Mouse (Mus musculus) forebrain, embryonic 15.5 days (tissue): ENCODE measurements around the gene Npy4r. TPM values are rescaled to one million over a fixed set of nuclear protein-coding genes. Genes with fewer than 3 reads are reported as not detected.

Source experiments
- ATAC-seq: fragments of 200-750 bp; cut with Nextera tagmentation; replicated peaks from 2 replicates; pipeline ENCODE4 v1.8.0; 2017; ENCODE audit warnings: mild to moderate bottlenecking, moderate TSS enrichment, moderate library complexity
- H3K27ac ChIP-seq: fragments of 300-500 bp; sonication (generic); replicated peaks from 2 replicates; pipeline ENCODE4 v1.5.1; 2015; ENCODE audit warnings: mild to moderate bottlenecking, inconsistent platforms
- H3K27me3 ChIP-seq: fragments of 300-500 bp; sonication (generic); 2 replicates; pipeline ENCODE4 v1.6.1; 2015; ENCODE audit warnings: inconsistent platforms
- H3K36me3 ChIP-seq: fragments of 300-500 bp; sonication (generic); 2 replicates; pipeline ENCODE4 v1.6.1; 2015; ENCODE audit warnings: mild to moderate bottlenecking, inconsistent platforms
- H3K4me1 ChIP-seq: fragments of 300-500 bp; sonication (generic); 2 replicates; pipeline ENCODE4 v1.6.1; 2015; ENCODE audit warnings: inconsistent platforms
- H3K4me2 ChIP-seq: fragments of 300-500 bp; sonication (generic); replicated peaks from 2 replicates; pipeline ENCODE4 v1.6.1; 2015; ENCODE audit warnings: mild to moderate bottlenecking, inconsistent platforms
- H3K4me3 ChIP-seq: fragments of 300-500 bp; sonication (generic); 2 replicates; pipeline ENCODE4 v1.5.1; 2015; ENCODE audit warnings: mild to moderate bottlenecking, inconsistent platforms
- H3K9ac ChIP-seq: fragments of 300-500 bp; sonication (generic); replicated peaks from 2 replicates; pipeline ENCODE4 v1.6.1; 2015; ENCODE audit warnings: mild to moderate bottlenecking, inconsistent platforms
- H3K9me3 ChIP-seq: fragments of 300-500 bp; sonication (generic); 2 replicates; pipeline ENCODE4 v1.6.1; 2016; ENCODE audit warnings: inconsistent platforms
- WGBS: fragments of 180-500 bp; shearing (Covaris S2); methylation state at CpG from one replicate; pipeline ENCODE4 v1.1.7; 2015; ENCODE audit warnings: mixed read lengths; 5-methylcytosine and 5-hydroxymethylcytosine counted together
- polyA plus RNA-seq: library from polyadenylated mRNA; unstranded; fragments of >200 nt; fragmentation: Nextera tagmentation; extraction: Ambion mirVana; gene quantifications from 2 replicates; pipeline ENCODE4 v1.2.1, GENCODE M21; 2015

Npy4r gene
- polyA plus RNA-seq, 1 experiment from 2014 or later = 0.04 TPM

- Histone ChIP-seq H3K4me1 (no peaks in the 10 kb centered on the region), H3K4me2 (no peak overlapping the region), H3K27me3 (no peaks in the 10 kb centered on the region), H3K4me3 (no peak overlapping the region), H3K9me3 (no peaks in the 10 kb centered on the region), H3K9ac (no peak overlapping the region), H3K27ac (no peak overlapping the region), H3K36me3 (no peaks in the 10 kb centered on the region)
- no peak for ATAC-seq
- 81% methylated on average over 4 of the region's 4 CpGs for WGBS
Observed at GRCm38 (mm10) chr14:34107594-34107993, 44.7 kb downstream of the Npy4r start.

GRCm38 (mm10) chr14:34106389-34107062 lies 45.8 kb downstream of the Npy4r start:
- ATAC-seq = no peak
- H3K27me3 ChIP-seq = no peaks in the 10 kb centered on the region
- H3K4me3 ChIP-seq = no peak overlapping the region
- no peaks in the 10 kb centered on the region for H3K36me3 ChIP-seq
- no peaks in the 10 kb centered on the region for H3K4me1 ChIP-seq
- no peaks in the 10 kb centered on the region for H3K9me3 ChIP-seq
- no peak overlapping the region for H3K9ac ChIP-seq
- no peak overlapping the region for H3K4me2 ChIP-seq
- WGBS = 58% methylated on average over 11 of the region's 12 CpGs
- no peak overlapping the region for H3K27ac ChIP-seq

GRCm38 (mm10) chr14:34104892-34105291 lies 47.4 kb downstream of the Npy4r start:
- 22% methylated on average over 8 of the region's 8 CpGs for WGBS
- no peak overlapping the region for H3K9ac ChIP-seq
- ATAC-seq = no peak; the same call in 1 of the 2 replicates

GRCm38 (mm10) chr14:34103855-34104254 lies 48.4 kb downstream of the Npy4r start:
- no peaks in the 10 kb centered on the region for H3K36me3 ChIP-seq
- no peak overlapping the region for H3K4me2 ChIP-seq
- no peak overlapping the region for H3K4me3 ChIP-seq
- H3K9ac ChIP-seq = no peak overlapping the region
- H3K4me1 ChIP-seq = no peaks in the 10 kb centered on the region
- WGBS = 91% methylated on average over 3 of the region's 3 CpGs
- no peak overlapping the region for H3K27ac ChIP-seq
- no peaks in the 10 kb centered on the region for H3K27me3 ChIP-seq
- no peaks in the 10 kb centered on the region for H3K9me3 ChIP-seq
- no peak for ATAC-seq

More at GRCm38 (mm10) chr14:34104892-34105291, 47.4 kb downstream of the Npy4r start:
- Histone ChIP-seq H3K4me2 (no peak overlapping the region), H3K4me3 (no peak overlapping the region), H3K27me3 (no peaks in the 10 kb centered on the region), H3K9me3 (no peaks in the 10 kb centered on the region), H3K4me1 (no peaks in the 10 kb centered on the region), H3K27ac (no peak overlapping the region), H3K36me3 (no peaks in the 10 kb centered on the region)

- Histone ChIP-seq H3K9ac (no peak within 1 kb of the TSS), H3K4me2 (no peak within 1 kb of the TSS), H3K27me3 (no peaks in the 10 kb centered on the region), H3K27ac (no peak within 1 kb of the TSS), H3K36me3 (no peaks in the 10 kb centered on the region), H3K4me1 (no peaks in the 10 kb centered on the region), H3K4me3 (no peak within 1 kb of the TSS), H3K9me3 (no peaks in the 10 kb centered on the region)
- no peak for ATAC-seq
- 79% methylated on average over 5 of the region's 5 CpGs for WGBS
Observed at GRCm38 (mm10) chr14:34102601-34103000, 49.7 kb downstream of the Npy4r start, which contains the start of gene A630023A22Rik. TSS of gene A630023A22Rik (minus strand) at chr14:34102754.

- H3K27me3 ChIP-seq = no peaks in the 10 kb centered on the region
- H3K36me3 ChIP-seq = no peaks in the 10 kb centered on the region
- H3K4me3 ChIP-seq = no peak overlapping the region
- H3K4me1 ChIP-seq = no peaks in the 10 kb centered on the region
- no peaks in the 10 kb centered on the region for H3K9me3 ChIP-seq
- 62% methylated on average over 5 of the region's 5 CpGs for WGBS
- ATAC-seq = no peak
- H3K27ac ChIP-seq = no peak overlapping the region
- no peak overlapping the region for H3K9ac ChIP-seq
- H3K4me2 ChIP-seq = no peak overlapping the region
Observed at GRCm38 (mm10) chr14:34096161-34096560, 56.1 kb downstream of the Npy4r start.

Other genes with a start within 250 kb of the Npy4r start
- gene Gdf10, start 228.9 kb downstream of the Npy4r start, polyA plus RNA-seq = 2.9 and 3.1 TPM in 2 replicates
- not detected in 2 replicates for gene Gdf2, start 211.4 kb downstream of the Npy4r start, polyA plus RNA-seq
- 0.38 TPM in 1 of 2 replicates, not detected in the other for gene Rbp3, start 198.5 kb downstream of the Npy4r start, polyA plus RNA-seq
- 0.13 and 0.19 TPM in 2 replicates for gene Zfp488, start 173.7 kb downstream of the Npy4r start, polyA plus RNA-seq
- not detected in 2 replicates for gene Gm30083, start 137.3 kb downstream of the Npy4r start, polyA plus RNA-seq
- gene Gm5460, start 135.7 kb downstream of the Npy4r start, polyA plus RNA-seq = not detected in 2 replicates
- not detected in 2 replicates for gene Antxrl, start 99.8 kb downstream of the Npy4r start, polyA plus RNA-seq
- not detected in 2 replicates for gene Anxa8, start 66.5 kb downstream of the Npy4r start, polyA plus RNA-seq
- not detected in 2 replicates for gene A630023A22Rik, start 49.7 kb downstream of the Npy4r start, polyA plus RNA-seq
- 3.8 and 3.9 TPM in 2 replicates for gene Gprin2, start 49.2 kb upstream of the Npy4r start, polyA plus RNA-seq
- gene Syt15, start 67.1 kb upstream of the Npy4r start, polyA plus RNA-seq = 0.41 and 0.65 TPM in 2 replicates
- gene Shld2, start 158.0 kb upstream of the Npy4r start, polyA plus RNA-seq = 7.6 and 8.0 TPM in 2 replicates
- 93.2 and 100 TPM in 2 replicates for gene Glud1, start 158.2 kb upstream of the Npy4r start, polyA plus RNA-seq
- gene Fam25c, start 202.9 kb upstream of the Npy4r start, polyA plus RNA-seq = not detected in 2 replicates
- 1.9 and 2.9 TPM in 2 replicates for gene Sncg, start 222.3 kb upstream of the Npy4r start, polyA plus RNA-seq
- 4.2 and 4.3 TPM in 2 replicates for gene Mmrn2, start 223.0 kb upstream of the Npy4r start, polyA plus RNA-seq